Mouse (Mus musculus) ES-Bruce4 (cell line): ENCODE results near the gene Hspa12a.

Experiments used
- CTCF ChIP-seq: IDR thresholded peaks from one replicate; pipeline ENCODE4 v1.8.1; 2011; ENCODE audit warnings: low read depth, low read length
- EP300 ChIP-seq: IDR thresholded peaks from 2 replicates; pipeline ENCODE4 v1.6.1; 2011; ENCODE audit warnings: low read depth, low read length; ENCODE audit not compliant: insufficient read depth
- POLR2A ChIP-seq: IDR thresholded peaks from one replicate; pipeline ENCODE4 v1.8.1; 2011; ENCODE audit warnings: low read length; ENCODE audit not compliant: insufficient read depth

- TF ChIP-seq CTCF = no peak
- TF ChIP-seq POLR2A = no peak
- TF ChIP-seq EP300 = no peak
Measured at GRCm38 (mm10) chr19:58829575-58829974, 113.9 kb downstream of the Hspa12a start.
